Comparison of ENCODE assay signal across 8 mouse cellular contexts in genomic region chr7:30050882-30051548, GRCm38 (mm10). TPM values are rescaled to one million over a fixed set of nuclear protein-coding genes. Genes with fewer than 3 reads are reported as not detected.
DNase-seq lines count a peak whose midpoint lies in the region; ATAC-seq lines count a peak whose summit lies in the region.

Gene Zfp14 (minus strand): TSS chr7:30051380.

- H3K4me2 ChIP-seq in hindbrain, embryonic 14.5 days (replicated peaks), result peak within 1 kb of the TSS; percentile 57

- peak; percentile 82 for DNase-seq in NIH3T3 (ENCODE audit: low read depth)
- peak; percentile 93 to 97 for DNase-seq in cerebellum, postnatal 10 days
- peak; percentile 82 to 83 for DNase-seq in frontal cortex, postnatal 14 days (ENCODE audit: low spot score in 2 of 2)
- DNase-seq in hindbrain, embryonic 14.5 days (ENCODE audit: low spot score), result peak; percentile 96
- DNase-seq in layer of hippocampus, postnatal 36 days, result peak; percentile 93 to 94
- DNase-seq in lung, postnatal 36 days, result peak; percentile 94
- peak; percentile 94 for DNase-seq in retina, postnatal 1 day
- peak; percentile 83 to 86 for DNase-seq in urinary bladder, adult 18-20 months (ENCODE audit: low spot score in 2 of 2)

- H3K4me1 ChIP-seq in hindbrain, embryonic 14.5 days (replicated peaks; ENCODE audit: control insufficient read depth, insufficient read depth, low read length), result peaks cover 10% of the 10 kb centered on the region; the same call in 1 of the 2 replicates

- peak within 1 kb of the TSS; percentile 83 for H3K27ac ChIP-seq in hindbrain, embryonic 14.5 days

- H3K27me3 ChIP-seq in hindbrain, embryonic 14.5 days (ENCODE audit: control insufficient read depth, insufficient read depth, low read length), result no peaks in the 10 kb centered on the region

- peak; percentile 99 for ATAC-seq in hindbrain, embryonic 14.5 days (ENCODE audit: low FRiP score)

- H3K4me3 ChIP-seq in hindbrain, embryonic 14.5 days (replicated peaks; ENCODE audit: low read length), result peak within 1 kb of the TSS; percentile 51

- no peaks in the 10 kb centered on the region for H3K9me3 ChIP-seq in hindbrain, embryonic 14.5 days (ENCODE audit: control insufficient read depth, low read length)

- WGBS in hindbrain, embryonic 14.5 days, result under 1% methylated on average over 39 of the region's 40 CpGs

- peaks cover 17% of the 10 kb centered on the region for H3K36me3 ChIP-seq in hindbrain, embryonic 14.5 days (replicated peaks; ENCODE audit: control insufficient read depth, insufficient read depth)

- H3K9ac ChIP-seq in hindbrain, embryonic 14.5 days, result peak within 1 kb of the TSS; percentile 74

RNA-seq across cellular contexts. Expression of gene Zfp14, which starts in this region (rescaled TPM):
- polyA plus RNA-seq in hindbrain, embryonic 14.5 days (2014; fragmentation: Nextera tagmentation; extraction: Ambion mirVana), result 10.9 and 13.6 TPM in 2 replicates
- 10 to 100 TPM in 1 of 2 experiments, 1 to 10 TPM in 1; 9.0 to 12.0 TPM for total RNA-seq in layer of hippocampus, postnatal 36 days (2021)

Comparison
In these comparisons a context has a peak if more than half of its experiments do, and no peak if none do; other contexts are left out.
1. Peak in every context shown above with its lines: DNase-seq, ATAC-seq, H3K4me3 ChIP-seq and H3K27ac ChIP-seq.